Mouse (Mus musculus) adrenal gland, adult 8-10 months (tissue): ENCODE data around the gene Cd8b1. TPM values are rescaled to one million over a fixed set of nuclear protein-coding genes. Genes with fewer than 3 reads are reported as not detected.

Source experiments
- DNase-seq: peaks from one replicate; pipeline ENCODE4 v3.0.0; 2022
- total RNA-seq, 4 experiments: library from RNA; stranded (reverse); gene quantifications; 2 replicates each; pipeline ENCODE4 v1.2.4; 2022

Cd8b1 gene
- total RNA-seq, 4 experiments from 2014 or later = 0.31 to 0.32 (median 0.31) TPM; not detected in 1

DNA sequence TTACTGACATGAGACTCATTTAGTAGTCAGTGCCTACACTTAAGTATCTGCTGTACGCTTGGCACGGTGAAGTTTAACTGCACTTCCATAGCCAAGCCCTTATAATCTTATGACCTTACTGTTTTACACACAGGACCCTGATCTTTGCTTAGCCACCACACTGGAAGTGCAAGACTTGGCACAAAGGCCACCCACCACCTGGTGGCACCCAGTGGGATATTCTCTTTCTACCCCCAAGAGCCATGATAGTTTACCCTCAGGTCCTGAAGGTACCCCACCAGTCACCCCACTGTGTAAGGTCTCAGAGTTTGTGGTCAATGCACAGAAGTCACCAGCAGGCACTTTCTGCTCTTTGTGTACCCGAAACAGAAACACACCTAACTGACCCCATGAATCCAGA lies 28.6 kb downstream of the Cd8b1 start:
- DNase-seq = no peak

DNA sequence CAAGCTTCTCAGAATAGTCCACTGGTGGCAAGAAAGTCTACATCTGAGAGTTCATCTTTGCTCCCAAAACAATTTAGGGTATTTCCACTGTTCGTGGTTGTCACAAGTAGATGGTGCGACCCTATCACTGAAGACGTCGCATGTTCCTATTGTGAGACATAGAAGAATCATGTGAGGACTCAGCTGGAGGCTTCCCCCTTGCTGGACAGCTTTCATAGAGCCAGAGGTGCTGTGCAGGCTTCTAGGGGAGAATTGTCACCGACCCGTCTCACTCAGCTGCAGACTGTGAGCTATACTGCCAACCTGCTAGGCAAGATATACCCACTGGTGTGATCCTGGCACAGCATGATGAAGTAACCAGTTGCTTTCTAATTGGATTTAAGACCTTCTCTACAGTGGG lies 29.6 kb downstream of the Cd8b1 start:
- DNase-seq = no peak

DNA sequence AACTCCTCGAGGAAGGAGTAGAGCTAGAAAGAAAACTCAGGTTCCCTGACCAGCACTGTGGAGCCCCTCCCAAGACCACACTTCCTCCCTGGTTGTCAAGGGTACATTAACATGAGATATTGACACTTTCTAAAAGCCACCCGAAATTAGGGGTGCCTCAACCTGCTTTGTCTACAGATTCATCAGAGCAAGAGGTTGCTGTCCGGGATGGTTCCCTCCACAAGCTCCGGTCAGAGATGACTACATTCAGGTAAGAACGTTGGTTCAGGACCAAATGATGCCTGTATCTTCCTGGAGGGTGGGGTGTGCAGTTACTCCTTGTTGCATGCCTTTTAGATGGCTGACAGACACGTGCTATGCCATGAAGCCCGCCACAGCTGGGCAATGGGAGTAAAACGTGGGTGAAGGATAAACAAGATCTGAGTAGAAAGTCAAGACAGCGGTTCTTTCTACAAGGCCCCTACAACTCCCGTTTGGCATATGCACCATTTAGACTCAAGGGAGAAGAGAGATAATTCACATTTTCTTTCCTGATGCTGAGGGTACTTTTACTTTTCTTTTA lies 30.4 kb downstream of the Cd8b1 start:
- no peak for DNase-seq

- DNase-seq = no peak
These were observed 31.1 kb downstream of the Cd8b1 start for GRCm38 (mm10) chr6:71353722-71354121.

GRCm38 (mm10) chr6:71357493-71357892 lies 34.9 kb downstream of the Cd8b1 start:
- no peak for DNase-seq

GRCm38 (mm10) chr6:71360221-71360620 lies 37.6 kb downstream of the Cd8b1 start:
- no peak for DNase-seq

- DNase-seq = no peak
These were observed 38.2 kb downstream of the Cd8b1 start for GRCm38 (mm10) chr6:71360751-71361150.

DNA sequence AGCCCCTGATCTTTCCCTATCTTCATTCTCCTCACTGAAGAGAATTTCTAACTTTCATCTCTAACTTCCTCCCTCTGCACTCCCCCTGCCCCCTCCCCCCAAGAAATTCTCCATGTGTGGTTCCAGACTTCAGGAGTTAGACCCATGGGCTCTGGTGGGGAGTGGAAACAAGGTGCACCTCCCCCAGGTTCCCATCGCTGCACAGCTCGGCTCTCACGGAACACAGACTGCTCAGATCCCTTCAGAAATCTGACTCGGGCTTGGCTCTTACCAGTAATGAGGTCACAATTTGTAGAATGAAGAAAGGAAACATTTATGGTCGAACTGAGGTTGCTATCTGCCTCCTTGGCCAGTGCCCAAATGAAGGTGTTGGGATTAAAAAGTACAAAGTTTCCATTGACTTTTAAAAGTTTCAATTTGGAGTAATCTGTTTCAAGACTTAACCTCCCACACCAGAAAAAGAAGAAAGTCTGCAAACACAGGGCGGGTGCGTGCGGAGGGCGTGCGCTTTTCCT lies 38.6 kb downstream of the Cd8b1 start:
- DNase-seq = no peak

GRCm38 (mm10) chr6:71363995-71364394 lies 41.4 kb downstream of the Cd8b1 start:
- no peak for DNase-seq

- DNase-seq = no peak
These were observed 46.8 kb downstream of the Cd8b1 start for GRCm38 (mm10) chr6:71369416-71369815.

- DNase-seq = no peak
These were observed 48.6 kb downstream of the Cd8b1 start for GRCm38 (mm10) chr6:71371085-71371605.

DNA sequence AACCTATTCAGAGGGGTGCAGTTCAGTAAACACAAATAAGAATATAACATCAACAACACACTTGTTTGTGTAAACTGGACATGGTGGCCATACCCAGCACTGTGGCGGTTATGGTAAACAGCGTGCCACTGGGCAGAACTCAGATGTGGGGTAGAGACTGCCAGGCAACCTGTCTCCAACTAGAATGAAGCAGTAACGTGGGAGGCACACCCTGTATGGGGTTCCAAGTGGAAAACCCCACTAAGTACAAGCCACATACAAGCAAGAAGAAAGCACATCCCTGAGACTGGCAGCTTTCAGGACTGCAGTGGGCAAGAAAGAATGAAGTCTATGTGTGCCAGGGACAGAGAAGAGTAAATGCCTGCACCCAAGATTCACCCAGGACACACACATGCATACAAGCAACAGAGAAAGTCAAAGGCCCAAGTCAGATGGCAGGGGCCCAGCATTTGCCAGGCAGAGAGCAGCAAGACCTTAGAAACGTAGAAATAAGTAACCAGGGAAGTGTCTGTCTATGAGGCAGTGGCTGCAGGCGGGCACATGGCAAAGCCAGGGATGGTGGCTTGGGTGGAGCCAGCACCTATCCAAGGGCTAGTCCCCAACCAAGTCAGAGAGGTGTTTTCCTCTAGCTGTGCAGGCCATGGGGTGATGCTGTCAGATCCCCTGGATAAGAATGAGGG lies 49.6 kb downstream of the Cd8b1 start:
- no peak for DNase-seq

GRCm38 (mm10) chr6:71373249-71373775 lies 50.7 kb downstream of the Cd8b1 start, which contains the start of gene Cd8a:
Gene Cd8a, plus strand, starts transcription at chr6:71373427.
- no peak for DNase-seq

DNA sequence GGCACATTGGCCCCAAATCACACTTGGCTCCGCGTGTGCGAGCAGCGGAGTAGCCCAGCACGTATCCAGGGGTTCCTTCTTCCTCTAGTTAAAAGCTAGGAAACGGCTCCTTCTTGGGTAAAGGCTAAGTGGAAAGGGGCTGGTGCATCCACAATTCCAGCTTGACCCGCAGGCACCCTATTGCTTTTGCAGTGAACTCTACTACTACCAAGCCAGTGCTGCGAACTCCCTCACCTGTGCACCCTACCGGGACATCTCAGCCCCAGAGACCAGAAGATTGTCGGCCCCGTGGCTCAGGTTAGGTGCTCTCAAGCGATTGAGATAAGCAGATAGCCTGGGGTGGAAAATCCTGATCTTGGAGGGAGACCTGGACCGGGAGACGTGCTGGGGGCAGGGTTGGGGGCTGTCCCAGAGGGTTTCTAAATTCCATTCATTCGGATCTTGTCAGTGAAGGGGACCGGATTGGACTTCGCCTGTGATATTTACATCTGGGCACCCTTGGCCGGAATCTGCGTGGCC lies 51.8 kb downstream of the Cd8b1 start:
- no peak for DNase-seq

DNA sequence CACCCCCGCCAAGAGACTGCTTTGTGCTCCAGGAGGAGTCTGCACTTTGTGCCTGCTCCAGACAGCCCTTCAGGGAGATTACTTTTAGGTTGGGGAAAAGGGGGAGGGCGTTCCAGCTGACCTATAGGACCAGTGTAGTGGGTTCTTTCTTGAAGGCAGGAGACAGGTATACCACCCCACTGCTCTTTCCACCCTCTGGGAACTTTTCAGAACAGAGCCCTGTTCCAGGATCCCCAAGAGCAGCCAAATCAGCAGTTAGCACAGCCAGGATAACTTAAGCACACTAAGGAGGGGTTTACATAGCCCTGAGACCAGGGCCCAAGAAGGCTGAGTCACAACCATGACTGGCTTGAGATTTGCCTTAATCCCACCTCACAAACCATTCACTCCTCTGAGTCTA lies 52.3 kb downstream of the Cd8b1 start:
- DNase-seq = no peak

DNA sequence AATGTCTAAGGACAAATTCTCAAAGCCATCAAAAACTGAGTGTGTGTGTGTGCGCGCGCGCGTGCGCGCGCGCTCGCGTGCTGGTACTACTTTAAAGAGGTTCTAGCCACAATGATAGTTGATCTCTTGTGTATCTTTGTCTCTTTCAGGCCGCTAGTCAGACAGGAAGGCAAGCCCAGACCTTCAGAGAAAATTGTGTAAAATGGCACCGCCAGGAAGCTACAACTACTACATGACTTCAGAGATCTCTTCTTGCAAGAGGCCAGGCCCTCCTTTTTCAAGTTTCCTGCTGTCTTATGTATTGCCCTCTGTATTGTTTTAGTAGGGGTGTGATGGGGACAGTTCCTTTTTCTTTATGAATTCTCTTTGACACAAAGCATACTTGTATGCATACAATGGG lies 54.1 kb downstream of the Cd8b1 start:
- no peak for DNase-seq

GRCm38 (mm10) chr6:71381654-71382053 lies 59.1 kb downstream of the Cd8b1 start:
- DNase-seq = no peak

Other genes with a start within 250 kb of the Cd8b1 start
- gene Thnsl2, start 178.3 kb upstream of the Cd8b1 start, total RNA-seq = 10 to 100 TPM; 19.0 to 36.9 (median 27.6) TPM
- 1 to 10 TPM in 1 of 4 experiments, not detected in 3; 1.2 TPM for gene Fabp1, start 123.0 kb upstream of the Cd8b1 start, total RNA-seq
- gene Krcc1, start 51.1 kb upstream of the Cd8b1 start, total RNA-seq = 10 to 100 TPM; 57.0 to 69.2 (median 65.6) TPM
- under 1 TPM in 3 of 4 experiments, not detected in 1; 0.13 to 0.23 (median 0.21) TPM for gene Smyd1, start 555 bp upstream of the Cd8b1 start, total RNA-seq
- gene Cd8a, start 50.6 kb downstream of the Cd8b1 start, total RNA-seq = 1 to 10 TPM in 2 of 4 experiments, under 1 TPM in 2; 0.17 to 1.2 (median 0.61) TPM
- gene Rmnd5a, start 117.8 kb downstream of the Cd8b1 start, total RNA-seq = 10 to 100 TPM; 76.1 to 96.7 (median 85.5) TPM
- gene Rnf103, start 171.1 kb downstream of the Cd8b1 start, total RNA-seq = 10 to 100 TPM; 38.7 to 47.8 (median 43.5) TPM
- 100 to 1,000 TPM; 115 to 148 (median 141) TPM for gene Chmp3, start 221.0 kb downstream of the Cd8b1 start, total RNA-seq